Mouse (Mus musculus): Measurements from ENCODE around the gene Cog5.
A peak's percentile ranks its signal among the peaks of the same experiment; 100 is the strongest.

- no peak for TF ChIP-seq USF1 (IDR thresholded peaks at IDR 0.05; ENCODE audit: low read depth, low read length)
- no peak for TF ChIP-seq CTCF (IDR thresholded peaks at IDR 0.05 in 2 of 3, conservative IDR thresholded peaks at IDR 0.05 in 1 of 3; ENCODE audit: control insufficient read depth in 1 of 3, insufficient read depth in 1 of 3, low read depth in 2 of 3, low read length in 3 of 3, poor library complexity in 1 of 3, severe bottlenecking in 1 of 3)
- no peak for TF ChIP-seq POLR2A (IDR thresholded peaks at IDR 0.05; ENCODE audit: control insufficient read depth in 1 of 2, insufficient read depth in 1 of 2, low read depth in 1 of 2, low read length in 2 of 2, poor library complexity in 1 of 2)
- TF ChIP-seq MEF2A (IDR thresholded peaks at IDR 0.05; ENCODE audit: extremely low read depth, insufficient replicate concordance, low read depth, low read length, poor library complexity, severe bottlenecking): no peak
- TF ChIP-seq GATA1 (IDR thresholded peaks at IDR 0.05; ENCODE audit: low read depth, low read length): peak; percentile 37; the same call in 1 of the 2 replicates
- no peak for TF ChIP-seq MYC (IDR thresholded peaks at IDR 0.05; ENCODE audit: low read depth, low read length)
- TF ChIP-seq TAL1 (IDR thresholded peaks at IDR 0.05; ENCODE audit: low read length): no peak
- no peak for TF ChIP-seq MAFK (IDR thresholded peaks at IDR 0.05; ENCODE audit: borderline replicate concordance, low read depth, low read length)
- TF ChIP-seq JUND (IDR thresholded peaks at IDR 0.05; ENCODE audit: low read depth, low read length): no peak
- TF ChIP-seq MAX (IDR thresholded peaks at IDR 0.05; ENCODE audit: low read length): 0 out of 2 replicates have a peak, but pooled peaks have one; percentile 28
Measured at GRCm38 (mm10) chr12:31948101-31949000, 293.7 kb downstream of the Cog5 start.
